9 mouse cellular contexts compared by ENCODE assay signal in the genomic region with DNA sequence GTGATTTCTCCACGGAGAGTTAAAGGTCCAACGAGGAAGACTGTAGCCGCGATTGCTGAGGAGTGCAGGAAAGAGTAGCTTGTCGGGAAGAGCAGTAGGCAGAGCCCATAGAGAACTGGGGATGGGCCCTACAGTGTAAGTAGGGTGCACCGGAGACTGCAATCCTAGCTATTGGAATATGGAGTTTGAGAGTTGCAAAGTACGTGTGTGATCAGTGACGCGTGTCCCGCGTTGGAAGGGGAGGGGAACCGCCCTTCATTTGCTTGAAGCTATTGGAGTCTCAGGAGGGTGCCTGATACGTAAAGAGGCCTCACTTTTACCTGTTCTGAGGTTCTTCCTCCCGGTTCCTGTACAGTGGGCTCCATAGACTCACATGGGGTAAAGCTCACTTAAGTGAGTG. TPM values are rescaled to one million over a fixed set of nuclear protein-coding genes. Genes with fewer than 3 reads are reported as not detected.
A peak's percentile ranks its signal among the peaks of the same experiment; 100 is the strongest.
DNase-seq lines count a peak whose midpoint lies in the region; ATAC-seq and TF ChIP-seq lines count a peak whose summit lies in the region.
"Had no signal": no experiment of that assay in that cellular context is flagged by ENCODE, and none has a peak within 500 bp of the region (broad histone marks: within the 10 kb centered on the region; RNA-seq: fewer than 3 reads in every experiment).

No protein-coding gene starts in this region.

- H3K4me1 ChIP-seq in forebrain, embryonic 16.5 days (replicated peaks; ENCODE audit: control insufficient read depth, insufficient read depth, low read length): peaks cover 25% of the 10 kb centered on the region
- H3K4me1 ChIP-seq in liver, embryonic 14.5 days (replicated peaks; ENCODE audit: control insufficient read depth in 2 of 2, insufficient read depth in 2 of 2, low read length in 1 of 2): peaks cover 4 to 10% of the 10 kb centered on the region in 2 experiments; a peak in 3 of 4 replicates

- no peaks in the 10 kb centered on the region for H3K27me3 ChIP-seq in C2C12 (ENCODE audit: control insufficient read depth, insufficient read depth, insufficient read length)
- no peaks in the 10 kb centered on the region for H3K27me3 ChIP-seq in forebrain, embryonic 16.5 days (replicated peaks; ENCODE audit: control insufficient read depth, insufficient read depth, low read length)
- H3K27me3 ChIP-seq in liver, embryonic 14.5 days (ENCODE audit: control insufficient read depth, insufficient read depth, low read length): no peaks in the 10 kb centered on the region

- 16% methylated on average over 14 of the region's 14 CpGs for WGBS in forebrain, embryonic 16.5 days
- WGBS in liver, embryonic 14.5 days (ENCODE audit: insufficient replicate concordance): 26% methylated on average over 14 of the region's 14 CpGs

- no peaks in the 10 kb centered on the region for H3K79me2 ChIP-seq in C2C12 (ENCODE audit: control insufficient read depth, insufficient read depth)

- no peaks in the 10 kb centered on the region for H3K9me3 ChIP-seq in forebrain, embryonic 16.5 days (ENCODE audit: control insufficient read depth, low read length)
- no peaks in the 10 kb centered on the region for H3K9me3 ChIP-seq in liver, embryonic 14.5 days (ENCODE audit: control insufficient read depth, low read length)

- no peaks in the 10 kb centered on the region for H3K36me3 ChIP-seq in C2C12 (ENCODE audit: control insufficient read depth, insufficient read depth)
- H3K36me3 ChIP-seq in forebrain, embryonic 16.5 days (ENCODE audit: control insufficient read depth, insufficient read depth): 0 out of 2 replicates have a peak, but pooled peaks cover 2% of the 10 kb centered on the region
- H3K36me3 ChIP-seq in liver, embryonic 14.5 days (replicated peaks; ENCODE audit: control insufficient read depth, insufficient read depth, low read depth): no peaks in the 10 kb centered on the region

- H3K4me3 ChIP-seq in gastrocnemius, adult 2 months: peak overlapping the region; percentile 92
- H3K4me3 ChIP-seq in C2C12 (ENCODE audit: insufficient read depth, poor library complexity, severe bottlenecking): no peak overlapping the region
- H3K4me3 ChIP-seq in forebrain, embryonic 16.5 days (replicated peaks; ENCODE audit: low read length): peak overlapping the region; percentile 98
- H3K4me3 ChIP-seq in liver, embryonic 14.5 days (ENCODE audit: insufficient read depth in 1 of 2, low read depth in 2 of 2, low read length in 2 of 2): peak overlapping the region; percentile 76 to 86

- peak overlapping the region; percentile 94 for H3K9ac ChIP-seq in forebrain, embryonic 16.5 days (replicated peaks; ENCODE audit: low read depth, low read length)
- H3K9ac ChIP-seq in liver, embryonic 14.5 days (replicated peaks): no peak overlapping the region; the same call in 1 of the 2 replicates

- TF ChIP-seq CTCF in gastrocnemius, adult 2 months (IDR thresholded peaks at IDR 0.05): no peak
- no peak for TF ChIP-seq CTCF in C2C12 (IDR thresholded peaks at IDR 0.05; ENCODE audit: control insufficient read depth, insufficient read depth, insufficient read length)
- TF ChIP-seq CTCF in liver, embryonic 14.5 days (IDR thresholded peaks at IDR 0.05; ENCODE audit: low read depth): no peak

- H3K79me3 ChIP-seq in C2C12 (ENCODE audit: low read depth): no peaks in the 10 kb centered on the region

- DNase-seq in gastrocnemius, adult 2 months: no peak
- DNase-seq in gastrocnemius, postnatal 4 days (ENCODE audit: low spot score in 2 of 2): no peak
- DNase-seq in liver, embryonic 14.5 days (ENCODE audit: low read depth in 3 of 3, low spot score in 3 of 3): no peak
- no peak for DNase-seq in right cerebral cortex, adult 2 months (ENCODE audit: low spot score in 2 of 2)
- DNase-seq in frontal cortex, postnatal 36 days (ENCODE audit: low spot score in 2 of 2): no peak
- DNase-seq: spleen, adult 18-20 months had no signal

- intact Hi-C loops in gastrocnemius, adult 2 months (cut with DNase I): no loop called here

- no peak overlapping the region for H3K27ac ChIP-seq in gastrocnemius, adult 2 months
- H3K27ac ChIP-seq in forebrain, embryonic 16.5 days (ENCODE audit: low read length): no peak overlapping the region
- H3K27ac ChIP-seq in liver, embryonic 14.5 days: no peak overlapping the region

- ATAC-seq in forebrain, embryonic 16.5 days: no peak
- no peak for ATAC-seq in liver, embryonic 14.5 days (ENCODE audit: insufficient read depth)
- no peak for ATAC-seq in CD4-positive, CD25-positive, alpha-beta regulatory T cell, adult 4 months

- H3ac ChIP-seq in C2C12 (ENCODE audit: control insufficient read depth, insufficient read length, low read depth): peak overlapping the region; percentile 10

- no peak for TF ChIP-seq EP300 in liver, embryonic 14.5 days (IDR thresholded peaks at IDR 0.05; ENCODE audit: low read depth)

- peak overlapping the region; percentile 94 for H3K4me2 ChIP-seq in forebrain, embryonic 16.5 days (ENCODE audit: low read length)
- H3K4me2 ChIP-seq in liver, embryonic 14.5 days (ENCODE audit: low read depth): peak overlapping the region; percentile 99

TF ChIP-seq in C2C12, 6 proteins besides CTCF, POLR2A, EP300 and RAD21:
- TF ChIP-seq CEBPB (IDR thresholded peaks at IDR 0.05; ENCODE audit: low read depth) (no peak), MYOG (IDR thresholded peaks at IDR 0.05; ENCODE audit: control insufficient read depth, extremely low read depth, insufficient read length) (no peak), MYOD1 (IDR thresholded peaks at IDR 0.05; ENCODE audit: control insufficient read depth, insufficient read length, low read depth) (no peak), USF1 (IDR thresholded peaks at IDR 0.05; ENCODE audit: low read depth) (no peak), MAX (IDR thresholded peaks at IDR 0.05) (no peak), FOSL1 (IDR thresholded peaks at IDR 0.05; ENCODE audit: insufficient read depth, low read length, poor library complexity, severe bottlenecking) (no peak)

RNA-seq across cellular contexts. Expression of a gene that starts 1.2 kb away (rescaled TPM):
- total RNA-seq in gastrocnemius, adult 2 months (2021): 10 to 100 TPM; 31.2 to 34.7 TPM
- total RNA-seq in gastrocnemius, postnatal 4 days (2021): 10 to 100 TPM; 32.5 to 33.3 TPM
- 49.7 TPM for polyA plus RNA-seq in C2C12 (2012; fragmentation: generic; extraction: Trizol)
- 56.5 and 56.7 TPM in 2 replicates for polyA plus RNA-seq in forebrain, embryonic 16.5 days (2015; fragmentation: Nextera tagmentation; extraction: Ambion mirVana)
- polyA plus RNA-seq in liver, embryonic 14.5 days (2012; rRNA removed): 8.3 and 9.8 TPM in 2 replicates
- polyA plus RNA-seq in liver, embryonic 14.5 days (2014; fragmentation: Nextera tagmentation; extraction: Ambion mirVana): 28.4 and 34.2 TPM in 2 replicates
- 1 to 10 TPM; 9.1 TPM for polyA plus RNA-seq in CD4-positive, CD25-positive, alpha-beta regulatory T cell, adult 4 months (2017; shearing (Covaris generic))

RNA-seq across cellular contexts. Expression of a gene that starts 1.2 kb away (rescaled TPM):
- total RNA-seq in gastrocnemius, adult 2 months (2021): 1 to 10 TPM; 4.9 to 7.2 TPM
- total RNA-seq in gastrocnemius, postnatal 4 days (2021): 1 to 10 TPM; 4.2 to 4.7 TPM
- 6.0 TPM for polyA plus RNA-seq in C2C12 (2012; fragmentation: generic; extraction: Trizol)
- polyA plus RNA-seq in forebrain, embryonic 16.5 days (2015; fragmentation: Nextera tagmentation; extraction: Ambion mirVana): 10.1 and 13.2 TPM in 2 replicates
- 7.9 and 8.1 TPM in 2 replicates for polyA plus RNA-seq in liver, embryonic 14.5 days (2012; rRNA removed)
- 8.6 and 9.7 TPM in 2 replicates for polyA plus RNA-seq in liver, embryonic 14.5 days (2014; fragmentation: Nextera tagmentation; extraction: Ambion mirVana)
- 10 to 100 TPM; 10.4 to 10.8 TPM for polyA plus RNA-seq in CD4-positive, CD25-positive, alpha-beta regulatory T cell, adult 4 months (2017; shearing (Covaris generic))

RNA-seq across cellular contexts. Expression of a gene that starts 40.7 kb away (rescaled TPM):
- total RNA-seq in gastrocnemius, adult 2 months (2021): 10 to 100 TPM; 34.9 to 35.7 TPM
- 10 to 100 TPM; 42.0 to 44.0 TPM for total RNA-seq in gastrocnemius, postnatal 4 days (2021)
- 192 TPM for polyA plus RNA-seq in C2C12 (2012; fragmentation: generic; extraction: Trizol)
- polyA plus RNA-seq in forebrain, embryonic 16.5 days (2015; fragmentation: Nextera tagmentation; extraction: Ambion mirVana): 109 and 111 TPM in 2 replicates
- polyA plus RNA-seq in liver, embryonic 14.5 days (2012; rRNA removed): 37.3 and 57.9 TPM in 2 replicates
- polyA plus RNA-seq in liver, embryonic 14.5 days (2014; fragmentation: Nextera tagmentation; extraction: Ambion mirVana): 86.7 and 89.3 TPM in 2 replicates
- polyA plus RNA-seq in CD4-positive, CD25-positive, alpha-beta regulatory T cell, adult 4 months (2017; shearing (Covaris generic)): 10 to 100 TPM; 49.4 to 61.5 TPM

RNA-seq across cellular contexts. Expression of a gene that starts 40.7 kb away (rescaled TPM):
- total RNA-seq in gastrocnemius, adult 2 months (2021): 10 to 100 TPM; 29.1 to 32.6 TPM
- total RNA-seq in gastrocnemius, postnatal 4 days (2021): 10 to 100 TPM; 34.8 to 39.5 TPM
- 16.7 TPM for polyA plus RNA-seq in C2C12 (2012; fragmentation: generic; extraction: Trizol)
- polyA plus RNA-seq in forebrain, embryonic 16.5 days (2015; fragmentation: Nextera tagmentation; extraction: Ambion mirVana): 43.2 and 45.6 TPM in 2 replicates
- polyA plus RNA-seq in liver, embryonic 14.5 days (2012; rRNA removed): 9.4 and 10.6 TPM in 2 replicates
- 5.3 and 6.5 TPM in 2 replicates for polyA plus RNA-seq in liver, embryonic 14.5 days (2014; fragmentation: Nextera tagmentation; extraction: Ambion mirVana)
- polyA plus RNA-seq in CD4-positive, CD25-positive, alpha-beta regulatory T cell, adult 4 months (2017; shearing (Covaris generic)): 10 to 100 TPM; 25.0 to 39.0 TPM

RNA-seq across cellular contexts. Expression of a gene that starts 40.7 kb away (rescaled TPM):
- 100 to 1,000 TPM in 1 of 2 experiments, 10 to 100 TPM in 1; 94.7 to 125 TPM for total RNA-seq in gastrocnemius, adult 2 months (2021)
- 100 to 1,000 TPM; 115 to 122 TPM for total RNA-seq in gastrocnemius, postnatal 4 days (2021)
- polyA plus RNA-seq in C2C12 (2012; fragmentation: generic; extraction: Trizol): 78.1 TPM
- polyA plus RNA-seq in forebrain, embryonic 16.5 days (2015; fragmentation: Nextera tagmentation; extraction: Ambion mirVana): 84.3 and 87.7 TPM in 2 replicates
- 55.5 and 58.9 TPM in 2 replicates for polyA plus RNA-seq in liver, embryonic 14.5 days (2012; rRNA removed)
- 34.0 and 38.9 TPM in 2 replicates for polyA plus RNA-seq in liver, embryonic 14.5 days (2014; fragmentation: Nextera tagmentation; extraction: Ambion mirVana)
- 10 to 100 TPM; 53.5 to 64.8 TPM for polyA plus RNA-seq in CD4-positive, CD25-positive, alpha-beta regulatory T cell, adult 4 months (2017; shearing (Covaris generic))
